Mouse (Mus musculus) megakaryocyte, embryonic 14.5 days (primary cell): Measurements from ENCODE around the gene Metap2.

Source experiments
- FLI1 ChIP-seq: IDR thresholded peaks from 2 replicates; pipeline ENCODE4 v1.6.1; 2012; ENCODE audit warnings: low read length, inconsistent platforms, mixed read lengths
- GATA1 ChIP-seq: IDR thresholded peaks from 3 replicates; pipeline ENCODE4 v1.6.1; 2012; ENCODE audit warnings: mixed read lengths, low read length, inconsistent platforms, borderline replicate concordance

DNA sequence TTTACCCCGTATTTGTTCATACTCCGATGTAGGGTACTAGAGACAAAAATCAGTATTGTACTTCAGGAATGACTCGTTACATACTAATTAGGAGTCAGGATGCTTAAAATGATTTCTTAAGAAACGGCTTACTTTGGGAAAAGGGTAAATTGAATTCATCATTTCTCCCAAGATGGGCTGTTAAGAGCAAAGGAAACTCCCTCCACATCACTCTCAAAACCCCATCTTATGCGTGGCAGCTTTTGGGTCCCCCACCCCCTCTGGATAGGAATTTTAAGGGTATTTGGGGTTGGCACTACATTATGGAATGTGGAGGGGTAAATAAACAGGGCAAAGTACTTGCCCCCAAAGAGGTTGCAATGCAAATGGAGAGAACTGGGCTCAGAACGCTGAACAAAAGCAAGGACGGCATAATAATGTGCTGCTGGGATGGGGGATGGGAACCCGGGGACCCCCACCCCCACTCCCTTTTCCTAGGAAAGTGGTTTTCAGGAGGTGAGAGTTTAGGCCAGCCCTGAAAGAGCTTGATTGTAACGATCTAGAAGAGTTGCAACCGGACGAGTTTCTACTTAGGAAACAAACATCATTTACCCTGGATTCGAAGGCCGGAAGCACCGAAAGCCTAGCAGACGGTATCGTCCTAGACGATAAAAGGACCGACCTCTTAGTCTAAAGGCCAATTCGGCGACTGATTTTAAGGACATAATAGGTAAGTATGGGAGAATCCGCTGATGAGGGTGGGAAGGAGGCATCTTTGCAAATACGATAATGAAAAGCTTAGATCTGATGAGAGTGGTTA, 65.8 kb downstream of the Metap2 start, which contains the start of gene Usp44:
- TF ChIP-seq GATA1 (no peak), FLI1 (no peak)
